Comparison of ENCODE assay signal across 19 mouse cellular contexts in the genomic region with DNA sequence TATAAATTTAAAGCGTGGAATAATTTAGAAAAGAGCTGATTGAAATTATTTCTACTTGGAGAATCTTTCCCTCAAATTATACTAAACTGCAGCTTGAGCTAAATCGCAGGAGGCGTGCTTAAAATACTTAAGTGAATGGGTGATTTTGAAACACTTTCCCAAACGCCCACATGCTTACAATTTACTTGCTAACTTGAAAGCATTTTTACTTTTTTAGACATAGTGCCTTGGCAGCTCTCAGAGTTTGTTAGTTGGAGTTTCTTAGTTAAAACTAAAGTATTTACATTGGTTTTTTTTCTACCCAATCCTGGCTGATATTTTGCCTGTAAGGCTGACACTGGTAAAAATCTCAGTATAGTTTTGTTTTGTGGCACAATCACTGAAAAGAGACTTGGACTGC.
DNase-seq lines count a peak whose midpoint lies in the region; TF ChIP-seq lines count a peak whose summit lies in the region.
"Had no signal": no experiment of that assay in that cellular context is flagged by ENCODE, and none has a peak within 500 bp of the region (broad histone marks: within the 10 kb centered on the region; RNA-seq: fewer than 3 reads in every experiment).

No protein-coding gene starts in this region.

- H3K4me3 ChIP-seq in left cerebral cortex, adult 2 months = no peak overlapping the region
- H3K4me3 ChIP-seq: embryonic facial prominence, embryonic 13.5 days; heart, embryonic 10.5 days; hindbrain, embryonic 12.5 days had no signal

- peak; percentile 37 to 77 for DNase-seq in frontal cortex, adult 2 months (ENCODE audit: extremely low spot score in 1 of 2, low spot score in 1 of 2)
- DNase-seq in frontal cortex, postnatal 14 days (ENCODE audit: low spot score in 2 of 2) = no peak
- DNase-seq in left cerebral cortex, postnatal 14 days (ENCODE audit: low spot score in 2 of 2) = peak; percentile 44 to 70
- no peak for DNase-seq in left cerebral cortex, adult 2 months (ENCODE audit: extremely low spot score in 1 of 2, low spot score in 2 of 2)
- peak; percentile 26 for DNase-seq in brain, embryonic 18.5 days (ENCODE audit: low read depth, low spot score)
- DNase-seq in telencephalon, adult 2 months (ENCODE audit: low read depth, low spot score) = peak; percentile 85
- DNase-seq in gastrocnemius, adult 18-20 months (ENCODE audit: low spot score) = no peak
- DNase-seq: adrenal gland, adult 2 months; adrenal gland, postnatal 25 days; cerebellum, adult 11 months; cerebellum, adult 8-10 months; cerebellum, postnatal 25 days; gastrocnemius, postnatal 10 days; heart, adult 18-20 months; heart, postnatal 10 days; heart, postnatal 4 days had no signal

- intact Hi-C loops in left cerebral cortex, postnatal 14 days (cut with DNase I) = no loop called here
- intact Hi-C loops in left cerebral cortex, adult 2 months (cut with DNase I) = loop anchor here (5.0 kb wide), 1 partner anchor 281 kb away; no protein-coding TSS in a partner anchor

- TF ChIP-seq CTCF in left cerebral cortex, adult 2 months (IDR thresholded peaks at IDR 0.05) = no peak

- no peak overlapping the region for H3K27ac ChIP-seq in left cerebral cortex, adult 2 months
- H3K27ac ChIP-seq: embryonic facial prominence, embryonic 13.5 days; heart, embryonic 10.5 days; hindbrain, embryonic 12.5 days had no signal

Comparison
In these comparisons a context has a peak if more than half of its experiments do, and no peak if none do; other contexts are left out.
1. DNase-seq: peak in frontal cortex, adult 2 months (2 of 2), left cerebral cortex, postnatal 14 days (2 of 2), brain, embryonic 18.5 days (single experiment) and telencephalon, adult 2 months (single experiment); none in frontal cortex, postnatal 14 days (0 of 2), left cerebral cortex, adult 2 months (0 of 2) and gastrocnemius, adult 18-20 months (single experiment).